Mouse (Mus musculus): ENCODE data around the gene Sun5. TPM values are rescaled to one million over a fixed set of nuclear protein-coding genes. Genes with fewer than 3 reads are reported as not detected.
A peak's percentile ranks its signal among the peaks of the same experiment; 100 is the strongest.
"Not testable (repeated sequence)": the region's sequence is repeated elsewhere in the genome, so short reads cannot be mapped to it uniquely, and the experiment has no call there.

The Sun5 gene
- total RNA-seq, 2 experiments from 2014 or later: not detected

GRCm38 (mm10) chr2:153850351-153851029, 20.4 kb downstream of the Sun5 start:
- Histone ChIP-seq H3K4me3 (no peak overlapping the region), H3K27ac (no peak overlapping the region)
- DNase-seq (ENCODE audit: low spot score in 2 of 2): no peak
- TF ChIP-seq CTCF (conservative IDR thresholded peaks at IDR 0.05): no peak

- TF ChIP-seq CTCF (conservative IDR thresholded peaks at IDR 0.05): no peak
- no peak overlapping the region for H3K27ac ChIP-seq
- DNase-seq (ENCODE audit: low spot score in 2 of 2): no peak
Observed at GRCm38 (mm10) chr2:153848389-153848788, 22.5 kb downstream of the Sun5 start.

GRCm38 (mm10) chr2:153842854-153843253, 28.0 kb downstream of the Sun5 start:
- DNase-seq (ENCODE audit: low spot score in 2 of 2): no peak
- Histone ChIP-seq H3K27ac (no peak overlapping the region), H3K4me3 (no peak overlapping the region)
- no peak for TF ChIP-seq CTCF (conservative IDR thresholded peaks at IDR 0.05)

More at GRCm38 (mm10) chr2:153848389-153848788, 22.5 kb downstream of the Sun5 start:
- H3K4me3 ChIP-seq: no peak overlapping the region

DNA sequence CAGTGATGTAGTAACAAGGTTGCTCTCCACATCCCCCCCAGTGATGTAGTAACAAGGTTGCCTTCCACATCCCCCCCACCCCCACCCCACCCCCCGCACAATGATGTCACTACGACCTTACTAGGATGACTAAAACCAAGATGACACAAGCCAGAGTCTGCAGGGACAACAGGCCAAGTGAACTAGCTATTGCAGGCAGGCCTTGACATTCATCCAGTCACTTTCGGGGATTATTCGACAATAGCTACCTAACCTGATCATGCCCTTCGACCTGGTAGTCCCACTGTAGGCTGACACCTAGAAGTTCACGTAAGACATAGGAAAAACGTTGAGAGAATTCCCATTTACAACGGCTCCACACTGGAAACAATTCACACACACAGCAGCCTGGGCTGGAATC, 37.6 kb downstream of the Sun5 start:
- no peak overlapping the region for H3K27ac ChIP-seq
- H3K4me3 ChIP-seq: no peak overlapping the region
- no peak for TF ChIP-seq CTCF (conservative IDR thresholded peaks at IDR 0.05)
- DNase-seq (ENCODE audit: low spot score in 2 of 2): no peak

DNA sequence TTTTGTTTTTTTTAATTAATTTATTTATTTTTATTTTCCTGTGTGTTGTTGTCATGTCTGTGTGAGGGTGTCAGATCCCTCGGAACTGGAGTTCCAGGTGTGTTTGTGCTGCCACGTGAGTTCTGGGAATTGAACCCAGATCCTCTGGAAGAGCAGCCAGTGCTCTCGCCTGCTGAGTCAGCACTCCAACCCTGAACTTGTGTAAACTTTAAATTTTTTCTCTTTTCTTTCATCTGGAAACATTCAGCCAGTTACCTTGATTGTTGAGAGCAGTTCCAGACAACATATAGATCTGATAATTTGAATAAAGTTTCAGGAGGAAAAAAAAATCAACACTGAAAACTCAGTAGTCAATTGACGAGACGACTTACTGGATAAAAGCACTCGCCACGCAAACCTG, 42.2 kb downstream of the Sun5 start:
- no peak for TF ChIP-seq CTCF (conservative IDR thresholded peaks at IDR 0.05)
- DNase-seq (ENCODE audit: low spot score in 2 of 2): no peak
- no peak overlapping the region for H3K27ac ChIP-seq
- H3K4me3 ChIP-seq: no peak overlapping the region

DNA sequence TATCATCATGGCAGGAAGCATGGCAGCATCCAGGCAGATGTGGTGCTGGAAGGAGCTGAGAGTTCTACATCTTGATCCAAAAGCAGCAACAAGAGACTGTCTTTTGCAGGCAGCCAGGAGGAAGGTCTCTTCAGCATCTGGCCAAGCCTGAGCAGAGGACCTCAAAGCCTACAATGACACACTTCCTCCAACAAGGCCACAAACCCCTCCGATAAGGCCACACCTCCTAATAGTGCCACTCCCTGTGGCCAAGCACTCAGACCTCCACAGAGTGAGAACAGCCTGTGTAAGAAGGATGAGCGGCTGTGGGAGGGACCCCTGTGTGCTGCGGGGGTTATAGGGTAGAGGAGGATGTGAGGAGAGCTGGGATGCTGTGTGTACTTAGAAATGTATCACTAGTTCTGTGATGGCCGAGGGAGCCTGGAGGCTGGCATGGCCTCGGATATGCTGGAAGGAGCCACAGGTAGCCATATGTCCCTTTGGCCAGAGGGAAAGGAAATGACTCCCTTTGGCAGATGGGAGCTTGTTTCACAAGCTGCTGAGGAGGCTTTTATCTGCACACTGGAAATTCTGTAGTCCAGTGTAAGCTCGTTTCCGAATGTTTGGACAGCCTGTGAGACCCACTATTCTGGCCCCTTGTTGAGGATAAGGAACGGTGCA, 43.6 kb downstream of the Sun5 start:
- Histone ChIP-seq H3K4me3 (no peak overlapping the region), H3K27ac (no peak overlapping the region)
- no peak for DNase-seq (ENCODE audit: low spot score in 2 of 2)
- TF ChIP-seq CTCF (conservative IDR thresholded peaks at IDR 0.05): no peak

- DNase-seq (ENCODE audit: low spot score in 2 of 2); H3K27ac ChIP-seq; H3K4me3 ChIP-seq: not testable (repeated sequence)
Observed at GRCm38 (mm10) chr2:153825900-153826299, 45.0 kb downstream of the Sun5 start.

DNA sequence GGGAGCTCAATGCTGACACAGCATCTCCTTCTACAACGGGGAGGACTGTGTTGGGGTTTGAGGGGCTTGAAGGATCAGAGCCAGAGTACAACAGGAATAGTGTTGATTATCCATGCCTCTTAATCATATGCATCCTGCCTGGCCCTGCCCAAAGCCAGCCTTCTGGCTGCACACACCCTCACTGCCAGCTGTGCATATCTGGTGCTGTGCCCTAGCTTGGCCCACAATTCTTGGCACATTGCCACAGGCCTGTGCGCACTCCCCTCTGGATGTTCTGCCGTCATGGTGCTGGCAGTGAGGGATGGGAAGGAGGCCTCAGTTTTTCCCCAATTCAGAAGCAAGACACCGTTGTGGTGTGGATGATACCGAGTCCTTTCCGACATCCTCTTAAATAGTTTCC, 46.3 kb downstream of the Sun5 start:
- Histone ChIP-seq H3K27ac (no peak overlapping the region), H3K4me3 (no peak overlapping the region)
- TF ChIP-seq CTCF (conservative IDR thresholded peaks at IDR 0.05): no peak
- no peak for DNase-seq (ENCODE audit: low spot score in 2 of 2)

GRCm38 (mm10) chr2:153822005-153822543, 48.8 kb downstream of the Sun5 start:
- DNase-seq (ENCODE audit: low spot score in 2 of 2): no peak
- TF ChIP-seq CTCF (conservative IDR thresholded peaks at IDR 0.05): no peak
- Histone ChIP-seq H3K27ac (no peak overlapping the region), H3K4me3 (no peak overlapping the region)

- no peak for DNase-seq (ENCODE audit: low spot score in 2 of 2)
- TF ChIP-seq CTCF (conservative IDR thresholded peaks at IDR 0.05): no peak
- Histone ChIP-seq H3K4me3 (no peak overlapping the region), H3K27ac (no peak overlapping the region)
Observed at GRCm38 (mm10) chr2:153809921-153810320, 61.0 kb downstream of the Sun5 start.

GRCm38 (mm10) chr2:153808841-153809240, 62.0 kb downstream of the Sun5 start:
- TF ChIP-seq CTCF (conservative IDR thresholded peaks at IDR 0.05): no peak
- H3K27ac ChIP-seq: no peak overlapping the region
- no peak for DNase-seq (ENCODE audit: low spot score in 2 of 2)
- no peak overlapping the region for H3K4me3 ChIP-seq

DNA sequence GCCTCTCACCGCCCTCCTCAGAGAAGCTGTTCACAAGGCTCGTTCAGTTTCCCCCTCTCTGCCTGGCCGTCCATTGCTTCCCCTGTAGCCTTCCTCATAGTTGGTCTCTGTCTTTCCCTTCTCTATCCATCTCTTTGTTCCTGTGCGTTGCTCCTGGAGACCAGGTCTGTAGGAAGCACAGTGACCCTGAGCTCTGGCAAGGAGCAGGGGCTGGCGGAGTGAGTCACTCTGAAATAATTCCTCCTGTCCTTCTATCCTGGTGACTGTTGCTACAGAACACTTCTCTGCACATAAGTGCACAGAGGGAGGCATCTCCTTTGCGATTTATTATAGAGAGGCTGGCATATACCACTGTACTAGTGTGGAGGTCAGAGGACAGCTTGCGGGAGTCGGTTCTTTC, 62.7 kb downstream of the Sun5 start:
- no peak overlapping the region for H3K27ac ChIP-seq
- no peak for TF ChIP-seq CTCF (conservative IDR thresholded peaks at IDR 0.05)
- H3K4me3 ChIP-seq: no peak overlapping the region
- no peak for DNase-seq (ENCODE audit: low spot score in 2 of 2)

- peak; percentile 67 for TF ChIP-seq CTCF (conservative IDR thresholded peaks at IDR 0.05)
- not testable (repeated sequence) for H3K27ac ChIP-seq, H3K4me3 ChIP-seq
- DNase-seq (ENCODE audit: low spot score in 2 of 2): peak; percentile 39 to 72
Observed at GRCm38 (mm10) chr2:153807464-153807863, 63.4 kb downstream of the Sun5 start.

Other genes starting within 250 kb of the Sun5 start
- gene Commd7, start 238.3 kb downstream of the Sun5 start, total RNA-seq (2021): 10 to 100 TPM; 25.2 to 31.0 TPM
- 1 to 10 TPM; 1.4 to 2.1 TPM for gene Dnmt3b, start 221.6 kb downstream of the Sun5 start, total RNA-seq (2021)
- gene Dnmt3c, start 174.4 kb downstream of the Sun5 start, total RNA-seq (2021): under 1 TPM in 1 of 2 experiments, not detected in 1; 0.17 TPM
- 10 to 100 TPM; 72.4 to 75.8 TPM for gene Mapre1, start 129.8 kb downstream of the Sun5 start, total RNA-seq (2021)
- under 1 TPM; 0.12 to 0.46 TPM for gene Efcab8, start 91.2 kb downstream of the Sun5 start, total RNA-seq (2021)
- gene Bpifb2, start 4.0 kb upstream of the Sun5 start, total RNA-seq (2021): not detected
- not detected for gene Bpifb6, start 29.3 kb upstream of the Sun5 start, total RNA-seq (2021)
- not detected for gene Bpifb3, start 47.1 kb upstream of the Sun5 start, total RNA-seq (2021)
- gene Bpifb4, start 67.1 kb upstream of the Sun5 start, total RNA-seq (2021): not detected
- gene Bpifa6, start 103.9 kb upstream of the Sun5 start, total RNA-seq (2021): not detected
- not detected for gene Bpifa2, start 137.2 kb upstream of the Sun5 start, total RNA-seq (2021)

Data from layer of hippocampus, adult 2 months (tissue).